Comparison of ENCODE assay signal across 9 mouse cellular contexts in the genomic region with DNA sequence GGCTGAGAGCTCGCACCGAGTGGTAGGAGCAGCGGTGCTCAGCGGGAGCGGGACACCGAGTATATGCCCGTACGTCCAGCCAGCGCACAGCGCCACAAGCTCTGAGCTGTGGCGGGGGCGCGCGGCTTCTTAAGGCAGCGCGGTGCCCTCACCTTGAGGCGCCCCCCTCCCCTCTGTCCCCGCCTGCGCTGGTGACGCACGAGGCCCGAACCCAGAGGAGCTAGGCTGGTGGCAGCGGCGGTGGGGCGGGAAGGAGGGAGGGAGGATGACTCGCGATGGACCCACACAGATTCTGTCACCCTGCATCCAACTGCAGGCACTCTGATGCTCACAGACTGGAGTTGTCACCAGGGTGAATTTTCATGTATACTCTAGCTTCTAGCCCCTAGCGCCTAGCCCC. TPM values are rescaled to one million over a fixed set of nuclear protein-coding genes. Genes with fewer than 3 reads are reported as not detected.
DNase-seq lines count a peak whose midpoint lies in the region; ATAC-seq lines count a peak whose summit lies in the region.
"Had no signal": no experiment of that assay in that cellular context is flagged by ENCODE, and none has a peak within 500 bp of the region (broad histone marks: within the 10 kb centered on the region; RNA-seq: fewer than 3 reads in every experiment).

A gene (minus strand): TSS at position 124 of the 400 bp plus-strand sequence.

- peak; percentile 2 to 8 for DNase-seq in kidney, postnatal 4 days
- DNase-seq in kidney, postnatal 10 days, result no peak
- DNase-seq in embryonic facial prominence, embryonic 10.5 days (ENCODE audit: low spot score), result peak; percentile 34
- DNase-seq in urinary bladder, postnatal 25 days (ENCODE audit: low spot score), result no peak
- no peak for DNase-seq in MN1 (ENCODE audit: low spot score)
- DNase-seq in cerebellum, adult 9-11 months, result no peak

- H3K9ac ChIP-seq in hindbrain, embryonic 15.5 days, result peak within 1 kb of the TSS; percentile 39; the same call in 1 of the 2 replicates
- peak within 1 kb of the TSS; percentile 32; the same call in 1 of the 2 replicates for H3K9ac ChIP-seq in neural tube, embryonic 14.5 days (replicated peaks; ENCODE audit: low read depth, low read length)

- peak within 1 kb of the TSS; percentile 53 for H3K4me3 ChIP-seq in embryonic facial prominence, embryonic 10.5 days
- peak within 1 kb of the TSS; percentile 46 for H3K4me3 ChIP-seq in hindbrain, embryonic 15.5 days
- peak within 1 kb of the TSS; percentile 32 for H3K4me3 ChIP-seq in neural tube, embryonic 14.5 days (ENCODE audit: low read depth, low read length)

- H3K36me3 ChIP-seq in embryonic facial prominence, embryonic 10.5 days (replicated peaks), result no peaks in the 10 kb centered on the region
- no peaks in the 10 kb centered on the region for H3K36me3 ChIP-seq in hindbrain, embryonic 15.5 days
- H3K36me3 ChIP-seq in neural tube, embryonic 14.5 days (ENCODE audit: control insufficient read depth, insufficient read depth, low read length), result no peaks in the 10 kb centered on the region

- H3K4me1 ChIP-seq in embryonic facial prominence, embryonic 10.5 days, result no peaks in the 10 kb centered on the region
- no peaks in the 10 kb centered on the region for H3K4me1 ChIP-seq in hindbrain, embryonic 15.5 days (replicated peaks)
- H3K4me1 ChIP-seq in neural tube, embryonic 14.5 days (ENCODE audit: control insufficient read depth, insufficient read depth, low read length), result no peaks in the 10 kb centered on the region

- H3K27me3 ChIP-seq in embryonic facial prominence, embryonic 10.5 days (replicated peaks; ENCODE audit: low read depth, poor library complexity, severe bottlenecking), result peaks cover 65% of the 10 kb centered on the region
- H3K27me3 ChIP-seq in hindbrain, embryonic 15.5 days, result 0 out of 2 replicates have a peak, but pooled peaks cover 3% of the 10 kb centered on the region
- H3K27me3 ChIP-seq in neural tube, embryonic 14.5 days (ENCODE audit: control insufficient read depth, insufficient read depth, low read length), result no peaks in the 10 kb centered on the region

- H3K27ac ChIP-seq in embryonic facial prominence, embryonic 10.5 days (replicated peaks), result no peak within 1 kb of the TSS
- H3K27ac ChIP-seq in hindbrain, embryonic 15.5 days (replicated peaks), result no peak within 1 kb of the TSS
- H3K27ac ChIP-seq in neural tube, embryonic 14.5 days (ENCODE audit: low read depth, low read length), result no peak within 1 kb of the TSS

- WGBS in embryonic facial prominence, embryonic 10.5 days, result 10% methylated on average over 26 of the region's 28 CpGs
- WGBS in hindbrain, embryonic 15.5 days, result 8% methylated on average over 23 of the region's 28 CpGs
- 10% methylated on average over 8 of the region's 28 CpGs for WGBS in neural tube, embryonic 14.5 days

- H3K9me3 ChIP-seq in embryonic facial prominence, embryonic 10.5 days, result no peaks in the 10 kb centered on the region
- H3K9me3 ChIP-seq in hindbrain, embryonic 15.5 days, result no peaks in the 10 kb centered on the region
- H3K9me3 ChIP-seq in neural tube, embryonic 14.5 days (ENCODE audit: control insufficient read depth, low read length), result no peaks in the 10 kb centered on the region

- peak within 1 kb of the TSS; percentile 84 for H3K4me2 ChIP-seq in hindbrain, embryonic 15.5 days
- peak within 1 kb of the TSS; percentile 62 for H3K4me2 ChIP-seq in neural tube, embryonic 14.5 days (ENCODE audit: low read depth, low read length)

- peak; percentile 51 for ATAC-seq in hindbrain, embryonic 15.5 days (ENCODE audit: low FRiP score, low read depth)
- peak; percentile 72 for ATAC-seq in neural tube, embryonic 14.5 days (ENCODE audit: low read depth)

RNA-seq across cellular contexts. Expression of the gene that starts here (rescaled TPM):
- polyA plus RNA-seq in embryonic facial prominence, embryonic 10.5 days (2016; fragmentation: Nextera tagmentation; extraction: Ambion mirVana), result 0.03 TPM in 1 of 2 replicates, not detected in the other
- 0.63 and 0.71 TPM in 2 replicates for polyA plus RNA-seq in hindbrain, embryonic 15.5 days (2015; fragmentation: Nextera tagmentation; extraction: Ambion mirVana)
- polyA plus RNA-seq in neural tube, embryonic 14.5 days (2014; fragmentation: Nextera tagmentation; extraction: Ambion mirVana), result 0.46 and 0.82 TPM in 2 replicates
- polyA plus RNA-seq: gonadal fat pad, adult 2 months had no signal

Comparison
In these comparisons a context has a peak if more than half of its experiments do, and no peak if none do; other contexts are left out.
1. DNase-seq: peak in kidney, postnatal 4 days (2 of 2); none in kidney, postnatal 10 days (single experiment), urinary bladder, postnatal 25 days (single experiment), MN1 (single experiment) and cerebellum, adult 9-11 months (single experiment).
2. Peak in DNase-seq and H3K4me3 ChIP-seq in embryonic facial prominence, embryonic 10.5 days; RNA of the gene not detected or under 1 TPM.
3. Peak in ATAC-seq, H3K4me3 ChIP-seq, H3K9ac ChIP-seq and H3K4me2 ChIP-seq in hindbrain, embryonic 15.5 days; RNA of the gene not detected or under 1 TPM.
4. Peak in ATAC-seq, H3K4me3 ChIP-seq, H3K9ac ChIP-seq and H3K4me2 ChIP-seq in neural tube, embryonic 14.5 days; RNA of the gene not detected or under 1 TPM.
5. Peak in every context shown above with its lines, with median percentiles within 50 percentile points of each other: H3K4me3 ChIP-seq.